Mouse (Mus musculus): ENCODE data around the gene Igdcc4. TPM values are rescaled to one million over a fixed set of nuclear protein-coding genes. Genes with fewer than 3 reads are reported as not detected.

Gene Igdcc4
- total and polyA plus RNA-seq, 3 experiments = under 0.01 to 0.14 TPM; not detected in 1

DNA sequence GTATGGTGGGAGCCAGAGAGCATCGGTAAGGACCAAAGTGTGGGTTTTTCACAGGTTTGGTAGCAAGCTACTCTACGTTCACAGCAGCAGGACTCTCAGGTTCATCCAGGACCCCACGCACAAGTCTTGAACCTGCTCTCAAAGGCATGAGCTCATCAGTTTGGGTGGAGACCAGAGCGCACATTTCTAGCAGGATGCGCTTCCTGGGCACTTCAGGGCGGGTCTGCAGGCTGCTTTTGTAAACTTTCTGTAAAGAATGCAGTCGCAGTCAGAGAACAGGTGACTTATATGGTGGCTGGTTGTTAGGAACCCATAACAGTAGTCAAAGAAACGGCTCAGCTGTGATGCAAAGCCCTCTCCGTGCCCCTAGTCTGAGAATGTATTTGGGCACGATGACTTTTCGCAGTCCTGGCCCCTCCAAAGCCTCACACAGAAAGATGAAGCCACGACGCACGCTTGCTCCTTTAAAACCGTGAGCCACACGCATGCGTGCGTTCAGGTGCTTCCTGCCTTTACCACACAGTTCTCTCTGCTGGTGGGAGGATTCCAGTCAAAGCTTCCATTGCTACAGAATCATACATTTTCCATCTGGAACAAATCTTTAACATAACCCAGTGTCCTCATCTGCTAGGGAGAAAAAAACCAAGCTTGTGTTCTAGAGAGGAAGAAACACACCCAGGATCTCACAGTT, 18.1 kb upstream of the Igdcc4 start:
- DNase-seq (ENCODE audit: low read depth, low spot score) = no peak
- no peaks in the 10 kb centered on the region for H3K9me3 ChIP-seq (replicated peaks; ENCODE audit: insufficient read depth, low read length)
- H3K9ac ChIP-seq (ENCODE audit: control insufficient read depth, low read depth, low read length, poor library complexity, severe bottlenecking) = no peak overlapping the region
- H3K79me2 ChIP-seq (ENCODE audit: control insufficient read depth, insufficient read depth, low read length, poor library complexity) = no peaks in the 10 kb centered on the region
- peaks cover 2 to 26% of the 10 kb centered on the region in 2 experiments for H3K36me3 ChIP-seq (ENCODE audit: control insufficient read depth in 1 of 2, insufficient read depth in 2 of 2, low read length in 2 of 2)
- H3K4me3 ChIP-seq (ENCODE audit: control insufficient read depth in 1 of 2, insufficient read depth in 1 of 2, low read depth in 2 of 2, low read length in 2 of 2) = no peak overlapping the region
- H3K27ac ChIP-seq (ENCODE audit: control insufficient read depth, low read depth, low read length) = no peak overlapping the region
- TF ChIP-seq POLR2A (IDR thresholded peaks at IDR 0.05; ENCODE audit: control insufficient read depth in 1 of 2, insufficient read depth in 1 of 2, low read depth in 1 of 2, low read length in 2 of 2, poor library complexity in 1 of 2) (0 out of 4 replicates have a peak, but pooled peaks of 1 of the 2 experiments have one; percentile 9), UBTF (IDR thresholded peaks at IDR 0.05; ENCODE audit: borderline replicate concordance, insufficient read depth, low read depth, low read length) (no peak), RCOR1 (IDR thresholded peaks at IDR 0.05; ENCODE audit: low read depth, low read length) (no peak), CTCF (IDR thresholded peaks at IDR 0.05 in 2 of 3, conservative IDR thresholded peaks at IDR 0.05 in 1 of 3; ENCODE audit: control insufficient read depth in 1 of 3, insufficient read depth in 1 of 3, low read depth in 2 of 3, low read length in 3 of 3, poor library complexity in 1 of 3, severe bottlenecking in 1 of 3) (no peak)
- H3K27me3 ChIP-seq (ENCODE audit: control insufficient read depth in 1 of 2, insufficient read depth in 2 of 2, low read length in 2 of 2) = no peaks in the 10 kb centered on the region
- peaks cover 8 to 31% of the 10 kb centered on the region in 2 experiments; a peak in 3 of 4 replicates for H3K4me1 ChIP-seq (ENCODE audit: control insufficient read depth in 1 of 2, insufficient read depth in 2 of 2, low read length in 2 of 2)

GRCm38 (mm10) chr9:65084198-65084807, 17.0 kb upstream of the Igdcc4 start:
- DNase-seq (ENCODE audit: low read depth, low spot score) = peak; percentile 48
- Histone ChIP-seq H3K27me3 (ENCODE audit: control insufficient read depth in 1 of 2, insufficient read depth in 2 of 2, low read length in 2 of 2) (no peaks in the 10 kb centered on the region), H3K9ac (ENCODE audit: control insufficient read depth, low read depth, low read length, poor library complexity, severe bottlenecking) (no peak overlapping the region), H3K36me3 (ENCODE audit: control insufficient read depth in 1 of 2, insufficient read depth in 2 of 2, low read length in 2 of 2) (peaks cover 2 to 26% of the 10 kb centered on the region in 2 experiments), H3K27ac (ENCODE audit: control insufficient read depth, low read depth, low read length) (peak overlapping the region; percentile 14; the same call in 1 of the 2 replicates), H3K4me1 (ENCODE audit: control insufficient read depth in 1 of 2, insufficient read depth in 2 of 2, low read length in 2 of 2) (peaks cover 8 to 31% of the 10 kb centered on the region in 2 experiments; a peak in 3 of 4 replicates), H3K4me3 (ENCODE audit: control insufficient read depth in 1 of 2, insufficient read depth in 1 of 2, low read depth in 2 of 2, low read length in 2 of 2) (no peak overlapping the region), H3K9me3 (replicated peaks; ENCODE audit: insufficient read depth, low read length) (no peaks in the 10 kb centered on the region), H3K79me2 (ENCODE audit: control insufficient read depth, insufficient read depth, low read length, poor library complexity) (no peaks in the 10 kb centered on the region)
- TF ChIP-seq RCOR1 (IDR thresholded peaks at IDR 0.05; ENCODE audit: low read depth, low read length) = no peak
- TF ChIP-seq USF1 (IDR thresholded peaks at IDR 0.05; ENCODE audit: low read depth, low read length) = peak; percentile 57
- no peak for TF ChIP-seq CTCF (IDR thresholded peaks at IDR 0.05 in 2 of 3, conservative IDR thresholded peaks at IDR 0.05 in 1 of 3; ENCODE audit: control insufficient read depth in 1 of 3, insufficient read depth in 1 of 3, low read depth in 2 of 3, low read length in 3 of 3, poor library complexity in 1 of 3, severe bottlenecking in 1 of 3)
- TF ChIP-seq ZNF384 (IDR thresholded peaks at IDR 0.05; ENCODE audit: low read depth, low read length) = no peak
- TF ChIP-seq POLR2AphosphoS2 (IDR thresholded peaks at IDR 0.05; ENCODE audit: low read length) = no peak
- TF ChIP-seq MXI1 (IDR thresholded peaks at IDR 0.05; ENCODE audit: low read depth, low read length) = no peak
- TF ChIP-seq CHD1 (IDR thresholded peaks at IDR 0.05; ENCODE audit: low read depth, low read length) = no peak
- TF ChIP-seq TAL1 (IDR thresholded peaks at IDR 0.05; ENCODE audit: low read length) = no peak

DNA sequence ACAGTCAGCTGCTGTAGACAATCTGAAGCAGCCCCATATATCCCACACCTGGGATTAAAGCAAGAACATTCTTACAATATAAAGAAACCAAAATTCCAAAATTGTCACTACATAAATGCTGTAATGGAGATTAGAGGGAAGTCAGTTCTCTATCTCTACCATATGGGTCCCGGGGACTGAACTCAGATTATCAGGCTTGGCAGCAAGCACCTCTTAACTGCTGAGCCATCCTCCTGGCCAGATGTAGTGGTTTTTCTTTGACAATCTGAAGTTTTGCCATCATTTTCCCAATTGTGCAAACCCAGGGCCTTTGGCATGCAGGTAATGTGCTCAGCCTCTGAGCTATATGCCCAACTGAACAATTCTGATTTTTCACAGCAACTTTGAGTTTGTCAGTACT, 16.0 kb upstream of the Igdcc4 start:
- Histone ChIP-seq H3K79me2 (ENCODE audit: control insufficient read depth, insufficient read depth, low read length, poor library complexity) (no peaks in the 10 kb centered on the region), H3K4me1 (ENCODE audit: control insufficient read depth in 1 of 2, insufficient read depth in 2 of 2, low read length in 2 of 2) (peaks cover 8 to 31% of the 10 kb centered on the region in 2 experiments; a peak in 3 of 4 replicates), H3K4me3 (ENCODE audit: control insufficient read depth in 1 of 2, insufficient read depth in 1 of 2, low read depth in 2 of 2, low read length in 2 of 2) (no peak overlapping the region), H3K27ac (ENCODE audit: control insufficient read depth, low read depth, low read length) (no peak overlapping the region), H3K9me3 (replicated peaks; ENCODE audit: insufficient read depth, low read length) (no peaks in the 10 kb centered on the region), H3K36me3 (ENCODE audit: control insufficient read depth in 1 of 2, insufficient read depth in 2 of 2, low read length in 2 of 2) (peaks cover 2 to 26% of the 10 kb centered on the region in 2 experiments), H3K27me3 (ENCODE audit: control insufficient read depth in 1 of 2, insufficient read depth in 2 of 2, low read length in 2 of 2) (no peaks in the 10 kb centered on the region), H3K9ac (ENCODE audit: control insufficient read depth, low read depth, low read length, poor library complexity, severe bottlenecking) (no peak overlapping the region)
- DNase-seq (ENCODE audit: low read depth, low spot score) = peak; percentile 59
- TF ChIP-seq SMC3 (IDR thresholded peaks at IDR 0.05; ENCODE audit: low read depth, low read length) = no peak
- TF ChIP-seq POLR2AphosphoS2 (IDR thresholded peaks at IDR 0.05; ENCODE audit: low read length) = peak; percentile 66; the same call in 1 of the 2 replicates
- no peak for TF ChIP-seq ZNF384 (IDR thresholded peaks at IDR 0.05; ENCODE audit: low read depth, low read length)
- peak; percentile 63 to 74; a peak in 3 of 4 replicates for TF ChIP-seq EP300 (IDR thresholded peaks at IDR 0.05; ENCODE audit: low read depth in 1 of 2, low read length in 2 of 2)
- TF ChIP-seq TAL1 (IDR thresholded peaks at IDR 0.05; ENCODE audit: low read length) = peak; percentile 52
- peak; percentile 49; the same call in 1 of the 2 replicates for TF ChIP-seq ETS1 (IDR thresholded peaks at IDR 0.05; ENCODE audit: low read depth, low read length)
- TF ChIP-seq SIN3A (IDR thresholded peaks at IDR 0.05; ENCODE audit: low read length) = no peak
- TF ChIP-seq BHLHE40 (IDR thresholded peaks at IDR 0.05; ENCODE audit: borderline replicate concordance, low read depth, low read length) = no peak
- no peak for TF ChIP-seq MXI1 (IDR thresholded peaks at IDR 0.05; ENCODE audit: low read depth, low read length)
- TF ChIP-seq TCF12 (IDR thresholded peaks at IDR 0.05; ENCODE audit: low read depth, low read length) = peak; percentile 82
- peak; percentile 69 for TF ChIP-seq GATA1 (IDR thresholded peaks at IDR 0.05; ENCODE audit: low read depth, low read length)
- TF ChIP-seq POLR2AphosphoS5 (IDR thresholded peaks at IDR 0.05; ENCODE audit: borderline replicate concordance, low read depth, low read length) = no peak
- peak; percentile 64; the same call in 1 of the 2 replicates for TF ChIP-seq RCOR1 (IDR thresholded peaks at IDR 0.05; ENCODE audit: low read depth, low read length)
- TF ChIP-seq NRF1 (IDR thresholded peaks at IDR 0.05; ENCODE audit: insufficient read depth, low read depth, low read length, poor library complexity, severe bottlenecking) = no peak
- peak; percentile 91 for TF ChIP-seq TBP (IDR thresholded peaks at IDR 0.05; ENCODE audit: low read depth, low read length)
- TF ChIP-seq KAT2A (conservative IDR thresholded peaks at IDR 0.05; ENCODE audit: low read depth, low read length) = no peak
- no peak for TF ChIP-seq MAX (IDR thresholded peaks at IDR 0.05; ENCODE audit: low read length)
